Mouse (Mus musculus) erythroblast, embryonic 14.5 days (primary cell): Measurements from ENCODE around the gene 4930435E12Rik.

Experiments
- GATA1 ChIP-seq: IDR thresholded peaks from 2 replicates; pipeline ENCODE4 v1.6.1; 2012; ENCODE audit warnings: low read length, inconsistent platforms, mixed read lengths
- TAL1 ChIP-seq: IDR thresholded peaks from 3 replicates; pipeline ENCODE4 v1.6.1; 2012; ENCODE audit warnings: low read length, inconsistent platforms, mixed read lengths

GRCm38 (mm10) chr16:38776342-38776741 lies 52.2 kb downstream of the 4930435E12Rik start:
- TF ChIP-seq GATA1 (no peak), TAL1 (no peak)
